8 mouse cellular contexts compared by ENCODE assay signal in the genomic region with DNA sequence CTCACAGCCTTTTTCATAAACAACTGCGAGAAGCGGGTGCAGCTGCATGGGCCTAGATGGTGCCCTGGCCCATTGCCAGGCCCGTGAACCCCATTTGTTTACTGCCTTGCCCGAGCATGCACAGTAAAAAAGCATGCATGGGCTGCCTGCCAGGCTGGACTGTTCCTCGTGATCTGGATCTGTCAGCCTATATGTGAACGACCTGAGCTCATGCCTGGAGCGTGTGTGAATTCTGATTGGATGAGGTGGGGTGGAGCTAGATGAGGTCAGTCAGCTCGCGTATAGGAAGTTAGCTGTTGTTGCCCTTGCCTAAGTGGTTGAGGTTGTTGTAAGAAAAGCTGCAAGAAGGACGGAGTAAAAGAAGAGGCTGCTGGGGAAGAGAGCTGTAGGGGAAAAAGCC.
DNase-seq lines count a peak whose midpoint lies in the region; ATAC-seq lines count a peak whose summit lies in the region.

No protein-coding gene starts in this region.

- peak; percentile 11 to 19 for DNase-seq in frontal cortex, postnatal 10 days (ENCODE audit: low spot score in 2 of 2)
- peak; percentile 3 for DNase-seq in ovary, adult 18-20 months (ENCODE audit: low spot score)
- DNase-seq in ovary, postnatal 10 days (ENCODE audit: low spot score): no peak
- peak; percentile 22 for DNase-seq in kidney, adult 9 months
- peak; percentile 10 for DNase-seq in right cerebral cortex, postnatal 14 days
- no peak for DNase-seq in gastrocnemius, postnatal 4 days (ENCODE audit: low spot score in 2 of 2)
- no peak for DNase-seq in gastrocnemius, postnatal 14 days

- ATAC-seq in frontal cortex, adult (ENCODE audit: low TSS enrichment): no peak

- intact Hi-C loops in gastrocnemius, postnatal 14 days (cut with DNase I; ENCODE audit: low total_unique reads): no loop called here

Comparison
In these comparisons a context has a peak if more than half of its experiments do, and no peak if none do; other contexts are left out.
1. DNase-seq: peak in frontal cortex, postnatal 10 days (2 of 2), ovary, adult 18-20 months (single experiment), kidney, adult 9 months (single experiment) and right cerebral cortex, postnatal 14 days (single experiment); none in ovary, postnatal 10 days (single experiment), gastrocnemius, postnatal 4 days (0 of 2) and gastrocnemius, postnatal 14 days (single experiment).